Mouse (Mus musculus) liver, postnatal 0 days (tissue): Measurements from ENCODE around the gene Pde6c. TPM values are rescaled to one million over a fixed set of nuclear protein-coding genes. Genes with fewer than 3 reads are reported as not detected.
A peak's percentile ranks its signal among the peaks of the same experiment; 100 is the strongest.

Source experiments
- ATAC-seq: fragments of 200-750 bp; cut with Nextera tagmentation; 2 replicates; pipeline ENCODE4 v1.8.0; 2017; ENCODE audit warnings: mild to moderate bottlenecking, moderate library complexity
- DNase-seq: peaks from one replicate; pipeline ENCODE4 v3.0.0-alpha.2; 2016
- H3K27ac ChIP-seq: fragments of 300-500 bp; sonication (generic); 2 replicates; pipeline ENCODE4 v1.5.1; 2014; ENCODE audit warnings: antibody characterized with exemption, moderate library complexity, mild to moderate bottlenecking, low read depth
- H3K27me3 ChIP-seq: fragments of 300-500 bp; sonication (generic); 2 replicates; pipeline ENCODE4 v1.6.1; 2014; ENCODE audit warnings: low read length, control low read depth, mixed read lengths; ENCODE audit not compliant: insufficient read depth
- H3K36me3 ChIP-seq: fragments of 300-500 bp; sonication (generic); replicated peaks from 2 replicates; pipeline ENCODE4 v1.6.1; 2014; ENCODE audit warnings: mild to moderate bottlenecking, control low read depth, low read length, moderate library complexity, mixed read lengths; ENCODE audit not compliant: insufficient read depth
- H3K4me1 ChIP-seq: fragments of 300-500 bp; sonication (generic); 2 replicates; pipeline ENCODE4 v1.6.1; 2014; ENCODE audit warnings: antibody characterized with exemption, mild to moderate bottlenecking, control low read depth; ENCODE audit not compliant: insufficient read depth
- H3K4me2 ChIP-seq: fragments of 300-500 bp; sonication (generic); 2 replicates; pipeline ENCODE4 v1.6.1; 2014; ENCODE audit warnings: low read depth, mild to moderate bottlenecking, low read length, moderate library complexity, mixed read lengths
- H3K4me3 ChIP-seq: fragments of 300-500 bp; sonication (generic); 2 replicates; pipeline ENCODE4 v1.5.1; 2014; ENCODE audit warnings: low read depth, low read length
- H3K9ac ChIP-seq: fragments of 300-500 bp; sonication (generic); replicated peaks from 2 replicates; pipeline ENCODE4 v1.6.1; 2014; ENCODE audit warnings: mild to moderate bottlenecking, moderate library complexity
- H3K9me3 ChIP-seq: fragments of 300-500 bp; sonication (generic); 2 replicates; pipeline ENCODE4 v1.6.1; 2016; ENCODE audit warnings: mild to moderate bottlenecking, control low read depth, low read length, mixed read lengths
- CTCF ChIP-seq: sonication (generic); IDR thresholded peaks from 2 replicates; pipeline ENCODE4 v1.5.1; 2016; ENCODE audit warnings: antibody characterized with exemption, low read depth
- EP300 ChIP-seq: IDR thresholded peaks from 2 replicates; pipeline ENCODE4 v1.6.1; 2016; ENCODE audit warnings: antibody characterized with exemption, low read depth, mild to moderate bottlenecking
- WGBS: fragments of 180-500 bp; shearing (Covaris S2); extraction: QIAGEN DNeasy Blood & Tissue Kit; methylation state at CpG from one replicate; pipeline ENCODE4 v1.1.7; 2014; ENCODE audit not compliant: insufficient replicate concordance; 5-methylcytosine and 5-hydroxymethylcytosine counted together
- polyA plus RNA-seq: library from polyadenylated mRNA; unstranded; fragments of >200 nt; fragmentation: Nextera tagmentation; extraction: Ambion mirVana; gene quantifications from 2 replicates; pipeline ENCODE4 v1.2.1, GENCODE M21; 2015

The Pde6c gene
- polyA plus RNA-seq, result 24.7 and 28.2 TPM in 2 replicates

DNA sequence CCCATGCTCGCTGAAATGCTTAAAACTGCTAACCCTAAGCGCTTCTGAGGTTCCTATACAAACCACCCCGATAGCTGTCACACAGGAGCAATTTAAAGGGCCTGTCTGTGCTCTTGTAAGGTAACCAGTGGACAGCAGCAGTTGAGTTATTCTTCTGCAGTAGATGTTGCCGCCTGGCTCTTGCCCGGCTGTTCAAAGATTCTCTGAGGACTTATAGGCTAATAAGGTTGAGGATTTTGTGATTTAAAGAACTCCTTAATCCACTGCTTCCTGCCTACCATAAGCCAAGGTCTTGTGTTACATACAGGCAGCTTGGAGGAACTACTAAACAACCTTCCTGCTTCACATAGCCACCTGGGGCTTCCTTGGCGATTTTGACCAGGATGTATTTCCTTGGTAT is at the start of gene Pde6c:
TSS of gene Pde6c (plus strand) at position 301 of the 400 bp plus-strand sequence.
- no peak for DNase-seq
- ATAC-seq, result no peak
- Histone ChIP-seq H3K27me3 (no peaks in the 10 kb centered on the region), H3K4me2 (peak within 1 kb of the TSS; percentile 33; the same call in 1 of the 2 replicates), H3K9ac (no peak within 1 kb of the TSS), H3K4me1 (peaks cover 8% of the 10 kb centered on the region), H3K4me3 (no peak within 1 kb of the TSS), H3K36me3 (no peaks in the 10 kb centered on the region), H3K27ac (peak within 1 kb of the TSS; percentile 76), H3K9me3 (no peaks in the 10 kb centered on the region)
- WGBS, result 69% methylated on average over 6 of the region's 6 CpGs
- TF ChIP-seq EP300 (no peak), CTCF (no peak)

DNA sequence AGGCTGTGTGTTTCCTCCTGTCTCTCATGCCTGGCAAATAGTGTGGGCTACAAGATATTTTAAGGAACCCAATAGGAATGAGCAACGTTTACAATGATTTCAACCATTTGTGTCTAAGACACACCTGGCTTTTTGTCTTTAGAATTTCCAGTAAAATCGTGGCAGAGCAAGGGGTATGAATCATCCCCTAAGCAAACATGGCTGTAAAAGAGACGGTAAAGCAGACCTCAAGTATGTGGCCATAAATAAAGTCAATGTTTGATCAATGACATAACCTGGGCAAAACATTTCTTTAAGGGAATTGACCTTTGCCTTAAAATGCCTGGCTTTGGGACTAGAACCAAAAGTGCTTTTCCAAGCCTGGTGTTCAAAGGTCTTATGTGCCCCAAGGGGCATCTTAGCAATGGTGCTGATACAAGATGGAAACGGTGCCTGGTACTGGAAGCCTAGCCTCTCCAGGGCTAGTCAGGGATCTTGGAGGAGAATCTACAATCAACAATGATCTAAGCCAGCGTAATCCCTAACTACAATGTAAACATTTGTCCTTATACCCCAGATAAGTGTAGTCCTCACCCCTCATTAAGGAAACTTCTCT is 49.6 kb upstream of the Pde6c start:
- ATAC-seq (no peak), DNase-seq (no peak)
- H3K9ac ChIP-seq, result no peak overlapping the region
- WGBS, result 48% methylated on average over 5 of the region's 5 CpGs
- no peak for TF ChIP-seq EP300
- TF ChIP-seq CTCF, result no peak
- H3K9me3 ChIP-seq, result no peaks in the 10 kb centered on the region
- peaks cover 5% of the 10 kb centered on the region for H3K4me1 ChIP-seq
- no peaks in the 10 kb centered on the region for H3K36me3 ChIP-seq
- no peaks in the 10 kb centered on the region for H3K27me3 ChIP-seq
- H3K4me3 ChIP-seq, result no peak overlapping the region
- H3K27ac ChIP-seq, result no peak overlapping the region
- H3K4me2 ChIP-seq, result no peak overlapping the region

DNA sequence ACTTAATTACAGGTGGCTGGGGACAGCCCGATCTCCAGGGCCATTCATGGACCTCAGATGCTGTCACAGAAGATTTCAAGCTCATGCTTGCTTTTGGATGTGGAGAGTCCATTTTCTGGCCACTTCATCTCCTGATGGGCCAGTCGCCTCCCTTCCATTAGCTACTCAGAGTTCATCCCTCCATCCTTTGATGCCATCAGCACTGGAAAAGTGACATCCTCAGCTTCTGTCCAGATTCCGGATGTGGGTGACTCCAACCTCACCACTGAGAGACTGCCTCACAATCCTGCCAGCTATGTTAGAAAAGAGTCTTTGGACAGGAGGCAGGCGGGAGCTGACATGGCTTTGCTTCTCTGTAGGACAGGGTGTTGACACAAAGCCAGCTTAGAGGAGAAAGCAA is 46.7 kb upstream of the Pde6c start:
- H3K9ac ChIP-seq, result no peak overlapping the region
- H3K9me3 ChIP-seq, result no peaks in the 10 kb centered on the region
- WGBS, result 81% methylated on average over 4 of the region's 4 CpGs
- H3K27me3 ChIP-seq, result no peaks in the 10 kb centered on the region
- no peak overlapping the region for H3K4me3 ChIP-seq
- H3K4me2 ChIP-seq, result no peak overlapping the region
- no peak for DNase-seq
- peaks cover 12% of the 10 kb centered on the region for H3K4me1 ChIP-seq
- no peak overlapping the region for H3K27ac ChIP-seq
- no peak for ATAC-seq
- no peaks in the 10 kb centered on the region for H3K36me3 ChIP-seq
- TF ChIP-seq EP300 (no peak), CTCF (no peak)

DNA sequence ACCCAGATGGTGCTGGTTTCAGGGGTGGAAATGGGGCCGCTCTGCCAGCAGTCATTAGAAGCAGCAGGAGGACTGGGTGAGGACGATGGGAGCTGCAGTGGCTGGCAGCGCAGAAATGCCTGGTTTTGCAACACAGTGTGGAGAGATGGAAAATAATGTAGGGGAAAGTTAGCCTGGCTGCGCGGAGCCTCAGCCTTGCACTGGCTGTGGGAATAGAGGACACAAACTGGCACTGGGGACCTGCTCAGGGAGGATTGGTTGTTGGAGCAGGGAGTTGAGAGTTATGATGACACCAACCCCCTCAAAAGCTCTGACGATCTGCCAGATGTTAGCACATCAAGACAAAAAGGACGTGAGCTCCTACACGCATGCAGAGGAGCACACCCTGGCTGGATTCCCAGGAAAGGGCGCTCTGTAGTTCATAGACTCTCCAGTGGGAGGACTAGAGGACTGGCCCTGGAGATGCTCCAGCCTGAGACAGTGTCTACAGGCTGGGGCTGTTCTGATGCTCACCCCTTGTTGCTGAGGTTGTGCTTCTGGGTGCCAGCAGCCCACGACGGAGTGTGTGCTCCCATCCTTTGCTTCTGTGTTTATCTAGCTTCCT is 45.5 kb upstream of the Pde6c start:
- no peak overlapping the region for H3K9ac ChIP-seq
- TF ChIP-seq CTCF (peak; percentile 70), EP300 (no peak)
- 35% methylated on average over 11 of the region's 11 CpGs for WGBS
- H3K9me3 ChIP-seq, result no peaks in the 10 kb centered on the region
- peak overlapping the region; percentile 32 for H3K4me2 ChIP-seq
- no peak overlapping the region for H3K4me3 ChIP-seq
- H3K36me3 ChIP-seq, result no peaks in the 10 kb centered on the region
- DNase-seq (peak; percentile 70), ATAC-seq (peak; percentile 87)
- H3K27ac ChIP-seq, result peak overlapping the region; percentile 17
- H3K27me3 ChIP-seq, result no peaks in the 10 kb centered on the region
- peaks cover 12% of the 10 kb centered on the region for H3K4me1 ChIP-seq

DNA sequence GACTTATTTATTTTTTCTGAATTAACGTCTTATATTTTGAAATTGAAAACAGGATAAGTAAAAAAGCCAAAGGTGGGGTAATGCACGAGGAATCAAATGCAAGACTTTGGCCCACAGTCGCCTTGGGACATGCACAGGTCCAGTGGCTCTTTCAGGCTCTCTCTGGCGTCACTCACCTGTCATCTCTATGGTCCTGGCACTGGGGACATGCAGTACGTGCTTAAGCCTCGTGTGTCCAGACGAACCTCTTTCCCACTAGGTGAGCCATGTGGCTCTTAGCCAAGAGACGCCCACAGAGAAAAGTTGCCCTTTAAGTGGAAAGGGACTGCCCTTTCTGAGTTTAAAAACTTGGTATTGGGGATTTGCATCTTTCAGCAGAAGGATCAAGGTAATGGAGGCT is 43.2 kb upstream of the Pde6c start:
- peak; percentile 69 for DNase-seq
- 73% methylated on average over 8 of the region's 8 CpGs for WGBS
- no peak overlapping the region for H3K9ac ChIP-seq
- TF ChIP-seq CTCF (no peak), EP300 (no peak)
- no peak overlapping the region for H3K4me2 ChIP-seq
- H3K27me3 ChIP-seq, result no peaks in the 10 kb centered on the region
- peak overlapping the region; percentile 66 for H3K27ac ChIP-seq
- no peak overlapping the region for H3K4me3 ChIP-seq
- peaks cover 10% of the 10 kb centered on the region for H3K4me1 ChIP-seq
- H3K9me3 ChIP-seq, result no peaks in the 10 kb centered on the region
- ATAC-seq, result peak; percentile 70
- no peaks in the 10 kb centered on the region for H3K36me3 ChIP-seq

DNA sequence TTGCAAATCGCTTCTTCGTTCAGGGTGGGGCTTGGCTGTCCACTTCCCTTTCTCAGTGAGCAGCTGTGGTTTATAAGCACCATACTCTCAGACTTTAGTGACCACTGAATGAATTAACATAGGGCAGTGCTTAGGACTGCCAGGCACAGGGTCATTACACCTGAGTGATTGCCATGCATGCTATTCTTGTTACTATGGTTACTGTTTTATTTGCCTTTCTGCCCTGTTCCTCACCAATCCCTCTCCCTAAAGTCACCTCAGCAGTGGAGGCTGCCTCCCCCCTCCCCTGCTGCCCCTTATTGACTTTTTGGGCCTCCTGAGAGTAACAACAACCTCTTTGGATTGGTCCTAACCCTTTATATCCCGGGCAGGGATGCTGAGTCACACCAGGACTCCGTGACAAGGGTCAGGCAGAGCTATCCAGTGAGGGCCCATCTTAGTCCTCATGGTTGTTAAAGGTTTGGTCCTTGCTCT is 41.0 kb upstream of the Pde6c start:
- ATAC-seq, result peak; percentile 65
- peak; percentile 46 for DNase-seq
- TF ChIP-seq CTCF, result no peak

More for the DNA sequence above, 41.0 kb upstream of the Pde6c start:
- peaks cover 10% of the 10 kb centered on the region for H3K4me1 ChIP-seq
- no peaks in the 10 kb centered on the region for H3K36me3 ChIP-seq
- H3K27me3 ChIP-seq, result no peaks in the 10 kb centered on the region
- H3K27ac ChIP-seq, result peak overlapping the region; percentile 16; the same call in 1 of the 2 replicates
- no peak overlapping the region for H3K4me2 ChIP-seq
- H3K4me3 ChIP-seq, result no peak overlapping the region
- H3K9me3 ChIP-seq, result no peaks in the 10 kb centered on the region
- no peak overlapping the region for H3K9ac ChIP-seq
- WGBS, result 51% methylated on average over 4 of the region's 4 CpGs
